ENCODE assay signal across 8 mouse cellular contexts in genomic region chr4:47474730-47475643, GRCm38 (mm10). TPM values are rescaled to one million over a fixed set of nuclear protein-coding genes. Genes with fewer than 3 reads are reported as not detected.
A peak's percentile ranks its signal among the peaks of the same experiment; 100 is the strongest.
DNase-seq lines count a peak whose midpoint lies in the region; ATAC-seq and TF ChIP-seq lines count a peak whose summit lies in the region.

No protein-coding gene starts in this region.

- peak overlapping the region; percentile 86 for H3K4me2 ChIP-seq in forebrain, embryonic 13.5 days
- peak overlapping the region; percentile 86 for H3K4me2 ChIP-seq in liver, embryonic 16.5 days (ENCODE audit: low read depth, low read length)

- no peak for TF ChIP-seq CTCF in liver, adult 2 months (IDR thresholded peaks at IDR 0.05; ENCODE audit: low read depth, low read length)

- peaks cover 5% of the 10 kb centered on the region for H3K4me1 ChIP-seq in liver, adult 2 months (ENCODE audit: control insufficient read depth, insufficient read depth, low read length)
- H3K4me1 ChIP-seq in forebrain, embryonic 13.5 days = peaks cover 26% of the 10 kb centered on the region
- peaks cover 19% of the 10 kb centered on the region for H3K4me1 ChIP-seq in liver, embryonic 16.5 days (ENCODE audit: control insufficient read depth, low read depth, low read length)

- WGBS in liver, adult 2 months = 8% methylated on average over 31 of the region's 31 CpGs
- WGBS in forebrain, embryonic 13.5 days = 16% methylated on average over 31 of the region's 31 CpGs
- 8% methylated on average over 31 of the region's 31 CpGs for WGBS in liver, embryonic 16.5 days (ENCODE audit: insufficient replicate concordance)

- no peaks in the 10 kb centered on the region for H3K27me3 ChIP-seq in liver, adult 2 months (ENCODE audit: control insufficient read depth, insufficient read depth, low read length)
- H3K27me3 ChIP-seq in forebrain, embryonic 13.5 days = no peaks in the 10 kb centered on the region
- H3K27me3 ChIP-seq in liver, embryonic 16.5 days (ENCODE audit: control insufficient read depth, insufficient read depth, low read depth, low read length) = no peaks in the 10 kb centered on the region

- H3K9me3 ChIP-seq in forebrain, embryonic 13.5 days (replicated peaks) = no peaks in the 10 kb centered on the region
- no peaks in the 10 kb centered on the region for H3K9me3 ChIP-seq in liver, embryonic 16.5 days (replicated peaks; ENCODE audit: control insufficient read depth, low read length)

- peaks cover 11% of the 10 kb centered on the region; the same call in 1 of the 2 replicates for H3K79me2 ChIP-seq in liver, adult 2 months (ENCODE audit: control insufficient read depth, insufficient read depth, low read length)

- DNase-seq in liver, adult 2 months (ENCODE audit: extremely low read depth, low read depth, low spot score) = peak; percentile 19
- DNase-seq in liver = no peak
- DNase-seq in R1 (ENCODE audit: low read depth, low spot score) = peak; percentile 7
- DNase-seq in ovary, postnatal 36 days (ENCODE audit: low spot score) = no peak
- DNase-seq in layer of hippocampus, adult 11-12 months (ENCODE audit: low spot score) = no peak

- peak overlapping the region; percentile 68 for H3K27ac ChIP-seq in liver, adult 2 months (replicated peaks; ENCODE audit: insufficient read depth, low read depth, low read length)
- peak overlapping the region; percentile 98 for H3K27ac ChIP-seq in forebrain, embryonic 13.5 days
- peak overlapping the region; percentile 94 for H3K27ac ChIP-seq in liver, embryonic 16.5 days (ENCODE audit: low read length)

- peak overlapping the region; percentile 78 for H3K9ac ChIP-seq in liver, adult 2 months (ENCODE audit: low read depth, low read length)
- peak overlapping the region; percentile 91 for H3K9ac ChIP-seq in forebrain, embryonic 13.5 days
- peak overlapping the region; percentile 84 for H3K9ac ChIP-seq in liver, embryonic 16.5 days (ENCODE audit: low read depth, low read length)

- TF ChIP-seq POLR2A in liver, adult 2 months (IDR thresholded peaks at IDR 0.05; ENCODE audit: extremely low read depth, insufficient read depth, low read length) = no peak; the same call in 1 of the 2 replicates

- ATAC-seq in forebrain, embryonic 13.5 days = peak; percentile 31; the same call in 1 of the 2 replicates
- ATAC-seq in liver, embryonic 16.5 days (ENCODE audit: low read depth) = peak; percentile 8; the same call in 1 of the 2 replicates
- no peak for ATAC-seq in monocyte, adult 5-6 weeks (replicated peaks; ENCODE audit: insufficient number of reproducible peaks, low FRiP score, low TSS enrichment, poor library complexity, severe bottlenecking)

- peaks cover 35% of the 10 kb centered on the region for H3K36me3 ChIP-seq in liver, adult 2 months (ENCODE audit: control insufficient read depth, insufficient read depth, low read length)
- H3K36me3 ChIP-seq in forebrain, embryonic 13.5 days (ENCODE audit: poor library complexity, severe bottlenecking) = peaks cover 51% of the 10 kb centered on the region
- H3K36me3 ChIP-seq in liver, embryonic 16.5 days (ENCODE audit: control insufficient read depth, insufficient read depth) = peaks cover 22% of the 10 kb centered on the region

- peak overlapping the region; percentile 84 for H3K4me3 ChIP-seq in liver, adult 2 months (ENCODE audit: insufficient read depth, low read depth, low read length)
- H3K4me3 ChIP-seq in forebrain, embryonic 13.5 days = peak overlapping the region; percentile 83
- H3K4me3 ChIP-seq in liver, embryonic 16.5 days (ENCODE audit: low read depth, low read length) = peak overlapping the region; percentile 96

RNA-seq across cellular contexts. Expression of gene Sec61b, which starts 0.5 kb away (rescaled TPM):
- total RNA-seq in liver, adult 2 months (2014; rRNA removed) = 217 and 234 TPM in 2 replicates
- polyA plus RNA-seq in liver, adult 2 months (2012; rRNA removed) = 281 and 303 TPM in 2 replicates
- polyA plus RNA-seq in forebrain, embryonic 13.5 days (2015; fragmentation: Nextera tagmentation; extraction: Ambion mirVana) = 304 and 357 TPM in 2 replicates
- polyA plus RNA-seq in liver, embryonic 16.5 days (2015; fragmentation: Nextera tagmentation; extraction: Ambion mirVana) = 217 and 226 TPM in 2 replicates
- 116 to 119 TPM (median 117 TPM) in 3 replicates for total RNA-seq in monocyte, adult 5-6 weeks (2017)

RNA-seq across cellular contexts. Expression of gene Alg2, which starts 0.9 kb away (rescaled TPM):
- total RNA-seq in liver, adult 2 months (2014; rRNA removed) = 3.7 and 4.9 TPM in 2 replicates
- 13.9 and 17.4 TPM in 2 replicates for polyA plus RNA-seq in liver, adult 2 months (2012; rRNA removed)
- polyA plus RNA-seq in forebrain, embryonic 13.5 days (2015; fragmentation: Nextera tagmentation; extraction: Ambion mirVana) = 153 and 167 TPM in 2 replicates
- polyA plus RNA-seq in liver, embryonic 16.5 days (2015; fragmentation: Nextera tagmentation; extraction: Ambion mirVana) = 13.2 and 14.2 TPM in 2 replicates
- 5.8 to 17.7 TPM (median 6.6 TPM) in 3 replicates for total RNA-seq in monocyte, adult 5-6 weeks (2017)

Comparison
In these comparisons a context has a peak if more than half of its experiments do, and no peak if none do; other contexts are left out.
1. DNase-seq: peak in liver, adult 2 months (single experiment) and R1 (single experiment); none in liver (single experiment), ovary, postnatal 36 days (single experiment) and layer of hippocampus, adult 11-12 months (single experiment).
2. Peak in every context shown above with its lines, with median percentiles within 50 percentile points of each other: H3K27ac ChIP-seq, H3K4me3 ChIP-seq and H3K9ac ChIP-seq.